Mouse (Mus musculus): Measurements from ENCODE around the gene Glis2. TPM values are rescaled to one million over a fixed set of nuclear protein-coding genes. Genes with fewer than 3 reads are reported as not detected.

The Glis2 gene
- polyA plus RNA-seq, 1 experiment: 3.7 TPM

DNA sequence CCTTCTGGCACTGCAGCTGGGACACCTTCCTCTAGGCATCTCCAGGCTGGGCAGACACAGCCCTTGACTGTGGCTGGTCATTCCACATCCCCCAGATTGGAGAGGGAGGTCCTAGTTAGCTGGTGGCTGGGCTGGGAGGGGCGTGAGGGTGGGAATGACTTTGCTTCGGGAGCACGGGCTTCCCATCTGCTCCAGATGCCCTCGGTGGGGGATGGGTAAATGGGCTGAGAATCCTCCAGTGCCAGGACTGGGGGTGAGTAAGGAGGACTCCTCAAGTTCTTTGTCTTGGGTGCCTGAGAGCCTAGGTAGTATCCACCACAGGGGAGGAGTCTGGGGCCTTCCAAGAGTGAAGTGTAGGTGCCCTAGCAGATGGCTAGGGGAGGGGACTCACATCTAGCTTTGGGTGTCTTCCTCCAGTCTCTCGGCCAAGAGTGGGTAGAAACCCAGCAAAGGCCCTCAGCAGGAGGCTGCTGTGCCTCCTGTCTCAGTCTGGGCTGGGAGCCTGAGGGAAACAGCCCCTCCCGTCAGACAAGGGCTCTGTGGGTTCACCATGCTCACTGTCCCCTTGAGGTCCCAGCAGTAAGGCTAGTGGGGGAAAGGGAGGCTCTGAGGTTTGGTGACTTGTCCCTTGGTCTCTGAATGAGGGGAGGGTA, 4.5 kb downstream of the Glis2 start:
- no peaks in the 10 kb centered on the region for H3K27me3 ChIP-seq (ENCODE audit: control insufficient read depth, insufficient read depth, low read length)
- H3K27ac ChIP-seq (ENCODE audit: control insufficient read depth, insufficient read depth, low read depth, low read length): no peak overlapping the region
- H3K4me3 ChIP-seq (ENCODE audit: control insufficient read depth, low read depth, low read length): no peak overlapping the region
- TF ChIP-seq CTCF (IDR thresholded peaks at IDR 0.05; ENCODE audit: control insufficient read depth, insufficient read depth, insufficient replicate concordance, low read depth, low read length) (no peak), POLR2A (IDR thresholded peaks at IDR 0.05; ENCODE audit: control insufficient read depth, low read depth, low read length) (no peak)
- H3K4me1 ChIP-seq (ENCODE audit: control insufficient read depth, insufficient read depth, low read length): peaks cover 13% of the 10 kb centered on the region
- H3K36me3 ChIP-seq (ENCODE audit: control insufficient read depth, insufficient read depth, low read length): no peaks in the 10 kb centered on the region

DNA sequence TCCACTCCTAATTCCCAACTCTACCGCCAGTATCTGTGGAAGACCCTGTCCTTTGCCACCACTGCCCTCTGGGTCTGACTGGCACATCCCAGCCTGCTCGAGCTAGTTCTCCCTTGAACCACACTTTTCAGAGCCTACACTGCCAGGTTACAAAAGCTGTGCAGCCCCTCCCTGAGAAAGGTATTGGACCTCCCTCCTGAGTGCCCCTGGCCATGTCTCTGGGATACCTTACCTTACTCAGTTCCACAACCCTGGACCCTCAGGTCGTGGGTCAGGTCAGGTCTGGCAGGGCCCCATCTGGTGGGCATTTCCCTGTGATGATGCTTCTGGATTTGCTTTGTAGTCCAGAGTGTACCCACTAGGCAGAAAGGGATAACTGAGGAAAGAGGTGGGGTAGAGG, 5.1 kb downstream of the Glis2 start:
- H3K36me3 ChIP-seq (ENCODE audit: control insufficient read depth, insufficient read depth, low read length): no peaks in the 10 kb centered on the region
- no peaks in the 10 kb centered on the region for H3K27me3 ChIP-seq (ENCODE audit: control insufficient read depth, insufficient read depth, low read length)
- H3K4me3 ChIP-seq (ENCODE audit: control insufficient read depth, low read depth, low read length): no peak overlapping the region
- no peak overlapping the region for H3K27ac ChIP-seq (ENCODE audit: control insufficient read depth, insufficient read depth, low read depth, low read length)
- peaks cover 13% of the 10 kb centered on the region for H3K4me1 ChIP-seq (ENCODE audit: control insufficient read depth, insufficient read depth, low read length)
- TF ChIP-seq CTCF (IDR thresholded peaks at IDR 0.05; ENCODE audit: control insufficient read depth, insufficient read depth, insufficient replicate concordance, low read depth, low read length) (no peak), POLR2A (IDR thresholded peaks at IDR 0.05; ENCODE audit: control insufficient read depth, low read depth, low read length) (no peak)

DNA sequence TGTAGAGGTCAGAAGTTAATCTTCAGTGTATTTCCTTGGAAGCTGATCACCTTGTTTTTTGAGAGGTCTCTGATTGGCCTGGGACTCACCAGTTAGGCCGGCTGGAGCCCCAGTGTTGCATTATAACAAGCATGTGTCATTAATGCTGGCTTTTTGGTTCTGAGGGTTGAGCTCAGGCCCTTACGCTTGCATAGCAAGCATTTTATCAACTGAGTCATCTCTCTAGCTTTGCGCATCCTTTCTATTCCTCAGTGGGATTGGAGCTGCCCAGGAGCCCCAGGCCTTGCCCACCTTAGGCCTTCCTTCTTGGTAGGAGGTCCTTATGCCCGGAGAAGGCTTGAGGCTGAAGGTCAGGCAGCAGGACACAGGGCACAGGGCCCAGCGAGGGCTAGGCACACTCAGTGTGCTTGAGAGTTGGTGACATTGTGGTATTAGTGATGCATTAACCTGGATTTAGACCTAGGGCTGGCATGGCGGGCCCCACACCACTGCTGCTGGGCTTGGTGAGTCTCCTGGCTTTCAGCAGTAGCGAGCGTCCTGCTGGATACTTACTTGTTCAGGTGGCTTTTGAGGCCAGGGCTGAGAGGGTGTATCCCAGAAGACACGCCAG, 6.3 kb downstream of the Glis2 start:
- Histone ChIP-seq H3K27me3 (ENCODE audit: control insufficient read depth, insufficient read depth, low read length) (no peaks in the 10 kb centered on the region), H3K4me3 (ENCODE audit: control insufficient read depth, low read depth, low read length) (no peak overlapping the region), H3K36me3 (ENCODE audit: control insufficient read depth, insufficient read depth, low read length) (no peaks in the 10 kb centered on the region), H3K4me1 (ENCODE audit: control insufficient read depth, insufficient read depth, low read length) (peaks cover 3% of the 10 kb centered on the region), H3K27ac (ENCODE audit: control insufficient read depth, insufficient read depth, low read depth, low read length) (no peak overlapping the region)
- TF ChIP-seq CTCF (IDR thresholded peaks at IDR 0.05; ENCODE audit: control insufficient read depth, insufficient read depth, insufficient replicate concordance, low read depth, low read length) (no peak), POLR2A (IDR thresholded peaks at IDR 0.05; ENCODE audit: control insufficient read depth, low read depth, low read length) (no peak)

DNA sequence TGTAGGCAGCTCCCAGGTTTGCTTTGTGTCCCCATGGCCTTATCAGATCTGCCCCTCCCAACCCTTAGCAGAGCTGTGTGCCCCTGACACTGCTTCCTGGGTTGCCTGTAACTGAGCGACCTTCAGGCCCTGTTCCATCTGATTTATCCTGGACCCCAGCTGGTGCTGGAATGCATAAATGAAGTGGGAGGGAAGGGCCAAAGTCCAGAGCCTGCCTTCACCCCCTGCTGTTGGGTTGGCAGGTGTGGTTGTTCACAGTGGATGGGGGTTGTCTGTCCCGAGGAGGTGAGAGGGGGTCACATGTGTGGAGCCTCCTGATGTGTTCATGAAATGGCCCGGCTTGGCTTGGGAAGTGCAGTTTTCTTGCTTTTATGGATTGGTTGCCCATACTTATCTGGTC, 7.7 kb downstream of the Glis2 start:
- H3K27ac ChIP-seq (ENCODE audit: control insufficient read depth, insufficient read depth, low read depth, low read length): no peak overlapping the region
- H3K4me3 ChIP-seq (ENCODE audit: control insufficient read depth, low read depth, low read length): no peak overlapping the region
- H3K4me1 ChIP-seq (ENCODE audit: control insufficient read depth, insufficient read depth, low read length): peaks cover 3% of the 10 kb centered on the region
- H3K27me3 ChIP-seq (ENCODE audit: control insufficient read depth, insufficient read depth, low read length): no peaks in the 10 kb centered on the region
- H3K36me3 ChIP-seq (ENCODE audit: control insufficient read depth, insufficient read depth, low read length): no peaks in the 10 kb centered on the region
- TF ChIP-seq POLR2A (IDR thresholded peaks at IDR 0.05; ENCODE audit: control insufficient read depth, low read depth, low read length) (no peak), CTCF (IDR thresholded peaks at IDR 0.05; ENCODE audit: control insufficient read depth, insufficient read depth, insufficient replicate concordance, low read depth, low read length) (no peak)

DNA sequence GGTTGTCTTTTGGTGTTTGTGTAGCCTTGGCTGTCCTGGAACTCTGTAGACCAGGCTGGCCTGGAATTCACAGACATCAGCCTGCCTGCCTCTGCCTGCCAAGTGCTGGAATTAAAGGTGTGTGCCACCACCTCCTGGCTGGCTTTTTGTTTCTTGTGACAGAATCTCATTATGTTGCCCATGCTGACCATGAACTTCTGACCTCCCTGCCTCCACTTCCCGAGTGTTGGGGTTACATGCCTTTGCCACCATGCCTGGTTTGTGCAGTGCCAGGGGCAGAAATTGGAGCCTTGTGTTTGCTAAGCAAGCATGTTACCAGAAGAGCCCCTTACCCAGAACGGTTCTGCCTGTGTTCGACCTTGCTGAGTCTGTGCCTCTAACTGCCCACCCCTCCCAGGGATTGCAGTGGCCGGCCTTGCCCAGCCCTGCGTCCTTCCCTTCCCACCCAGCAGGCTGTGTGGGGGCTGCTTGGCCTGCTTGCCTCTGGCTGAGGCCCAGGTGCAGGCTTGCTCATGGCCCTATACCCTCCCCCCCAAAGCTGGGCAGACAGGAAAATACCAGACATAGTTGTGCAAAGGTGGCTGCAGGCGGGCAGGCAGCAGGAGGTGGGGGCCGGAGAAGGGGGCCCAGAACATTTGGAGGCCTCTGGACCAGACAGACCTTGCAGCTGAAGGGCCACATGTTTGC, 8.4 kb downstream of the Glis2 start:
- H3K4me1 ChIP-seq (ENCODE audit: control insufficient read depth, insufficient read depth, low read length): peaks cover 3% of the 10 kb centered on the region
- no peaks in the 10 kb centered on the region for H3K27me3 ChIP-seq (ENCODE audit: control insufficient read depth, insufficient read depth, low read length)
- H3K36me3 ChIP-seq (ENCODE audit: control insufficient read depth, insufficient read depth, low read length): no peaks in the 10 kb centered on the region
- no peak overlapping the region for H3K4me3 ChIP-seq (ENCODE audit: control insufficient read depth, low read depth, low read length)
- no peak for TF ChIP-seq CTCF (IDR thresholded peaks at IDR 0.05; ENCODE audit: control insufficient read depth, insufficient read depth, insufficient replicate concordance, low read depth, low read length)
- TF ChIP-seq POLR2A (IDR thresholded peaks at IDR 0.05; ENCODE audit: control insufficient read depth, low read depth, low read length): no peak
- no peak overlapping the region; the same call in 1 of the 2 replicates for H3K27ac ChIP-seq (ENCODE audit: control insufficient read depth, insufficient read depth, low read depth, low read length)

DNA sequence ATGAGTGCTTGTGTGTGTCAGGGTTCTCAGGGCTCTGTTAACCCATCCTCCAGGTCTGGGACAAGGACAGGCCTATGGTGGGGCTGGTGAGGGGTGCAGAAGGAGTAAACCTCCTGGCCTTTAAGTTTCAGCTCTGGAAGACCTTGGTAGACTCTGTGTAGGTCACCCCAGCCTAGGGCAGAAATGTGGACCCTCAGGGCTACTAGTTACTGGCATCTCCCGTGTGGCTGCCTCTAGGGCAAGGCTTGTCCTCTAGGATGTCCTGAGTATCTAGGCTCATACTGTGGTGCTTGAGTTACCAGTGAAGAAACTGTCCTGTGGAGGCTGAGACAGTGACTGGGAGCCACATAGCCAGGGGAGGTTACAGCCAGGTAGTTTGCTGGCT, 8.9 kb downstream of the Glis2 start:
- H3K36me3 ChIP-seq (ENCODE audit: control insufficient read depth, insufficient read depth, low read length): no peaks in the 10 kb centered on the region
- TF ChIP-seq POLR2A (IDR thresholded peaks at IDR 0.05; ENCODE audit: control insufficient read depth, low read depth, low read length) (no peak), CTCF (IDR thresholded peaks at IDR 0.05; ENCODE audit: control insufficient read depth, insufficient read depth, insufficient replicate concordance, low read depth, low read length) (no peak)
- H3K4me1 ChIP-seq (ENCODE audit: control insufficient read depth, insufficient read depth, low read length): peaks cover 3% of the 10 kb centered on the region
- H3K27me3 ChIP-seq (ENCODE audit: control insufficient read depth, insufficient read depth, low read length): no peaks in the 10 kb centered on the region
- H3K27ac ChIP-seq (ENCODE audit: control insufficient read depth, insufficient read depth, low read depth, low read length): no peak overlapping the region
- H3K4me3 ChIP-seq (ENCODE audit: control insufficient read depth, low read depth, low read length): no peak overlapping the region

DNA sequence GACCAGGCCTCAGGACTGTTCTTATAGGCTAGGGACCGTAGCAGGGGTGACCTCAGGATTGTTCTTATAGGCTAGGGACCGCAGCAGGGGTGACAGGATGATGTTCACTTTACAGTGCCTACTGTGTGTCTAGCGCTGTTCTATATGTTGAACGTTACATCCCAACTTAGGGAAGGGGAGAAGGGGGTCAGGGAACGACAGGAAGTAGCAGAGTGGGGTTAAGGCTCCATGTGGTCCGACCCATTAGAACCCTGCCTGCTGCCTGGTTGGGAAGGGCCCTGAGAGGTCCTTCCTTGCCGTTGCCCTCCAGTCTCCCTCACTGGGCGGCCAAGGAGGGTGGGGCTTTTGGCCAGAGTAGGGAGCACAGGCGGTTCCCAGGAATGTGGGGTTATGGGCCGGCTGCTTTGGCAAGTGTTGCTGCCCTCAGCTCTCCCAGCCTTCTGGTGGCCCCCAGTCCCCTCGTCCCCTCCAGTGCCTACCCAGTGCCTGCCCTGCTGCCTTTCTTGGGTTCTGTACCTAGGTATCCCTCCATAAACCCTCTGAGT, 9.9 kb downstream of the Glis2 start:
- Histone ChIP-seq H3K4me3 (ENCODE audit: control insufficient read depth, low read depth, low read length) (no peak overlapping the region), H3K27me3 (ENCODE audit: control insufficient read depth, insufficient read depth, low read length) (no peaks in the 10 kb centered on the region), H3K27ac (ENCODE audit: control insufficient read depth, insufficient read depth, low read depth, low read length) (no peak overlapping the region), H3K4me1 (ENCODE audit: control insufficient read depth, insufficient read depth, low read length) (peaks cover 3% of the 10 kb centered on the region), H3K36me3 (ENCODE audit: control insufficient read depth, insufficient read depth, low read length) (no peaks in the 10 kb centered on the region)
- TF ChIP-seq POLR2A (IDR thresholded peaks at IDR 0.05; ENCODE audit: control insufficient read depth, low read depth, low read length) (no peak), CTCF (IDR thresholded peaks at IDR 0.05; ENCODE audit: control insufficient read depth, insufficient read depth, insufficient replicate concordance, low read depth, low read length) (no peak)

Measured in testis, adult 2 months (tissue).